Mouse (Mus musculus): ENCODE data around the gene Methig1.

GRCm38 (mm10) chr15:100330739-100331138 lies 22.2 kb upstream of the Methig1 start:
- TF ChIP-seq CTCF (IDR thresholded peaks at IDR 0.05; ENCODE audit: borderline replicate concordance, extremely low read depth, insufficient read depth, insufficient read length) (no peak), POLR2A (IDR thresholded peaks at IDR 0.05; ENCODE audit: borderline replicate concordance, extremely low read depth, insufficient read depth, insufficient read length, poor library complexity, severe bottlenecking) (no peak)
